Mouse (Mus musculus) sigmoid colon, adult 10 weeks (tissue): Measurements from ENCODE around the gene Mrpl34. TPM values are rescaled to one million over a fixed set of nuclear protein-coding genes. Genes with fewer than 3 reads are reported as not detected.

Experiments used
- polyA plus RNA-seq: library from polyadenylated mRNA; stranded (reverse); fragments of 350-450 nt; fragmentation: Illumina TruSeq; extraction: RNeasy Lipid Tissue Mini Kit (QIAGEN cat#74804); gene quantifications from one replicate; pipeline ENCODE4 v1.2.3, GENCODE M21; 2014; ENCODE audit warnings: low read depth, low replicate concordance

Mrpl34 gene
- 8.3 TPM for polyA plus RNA-seq

DNA sequence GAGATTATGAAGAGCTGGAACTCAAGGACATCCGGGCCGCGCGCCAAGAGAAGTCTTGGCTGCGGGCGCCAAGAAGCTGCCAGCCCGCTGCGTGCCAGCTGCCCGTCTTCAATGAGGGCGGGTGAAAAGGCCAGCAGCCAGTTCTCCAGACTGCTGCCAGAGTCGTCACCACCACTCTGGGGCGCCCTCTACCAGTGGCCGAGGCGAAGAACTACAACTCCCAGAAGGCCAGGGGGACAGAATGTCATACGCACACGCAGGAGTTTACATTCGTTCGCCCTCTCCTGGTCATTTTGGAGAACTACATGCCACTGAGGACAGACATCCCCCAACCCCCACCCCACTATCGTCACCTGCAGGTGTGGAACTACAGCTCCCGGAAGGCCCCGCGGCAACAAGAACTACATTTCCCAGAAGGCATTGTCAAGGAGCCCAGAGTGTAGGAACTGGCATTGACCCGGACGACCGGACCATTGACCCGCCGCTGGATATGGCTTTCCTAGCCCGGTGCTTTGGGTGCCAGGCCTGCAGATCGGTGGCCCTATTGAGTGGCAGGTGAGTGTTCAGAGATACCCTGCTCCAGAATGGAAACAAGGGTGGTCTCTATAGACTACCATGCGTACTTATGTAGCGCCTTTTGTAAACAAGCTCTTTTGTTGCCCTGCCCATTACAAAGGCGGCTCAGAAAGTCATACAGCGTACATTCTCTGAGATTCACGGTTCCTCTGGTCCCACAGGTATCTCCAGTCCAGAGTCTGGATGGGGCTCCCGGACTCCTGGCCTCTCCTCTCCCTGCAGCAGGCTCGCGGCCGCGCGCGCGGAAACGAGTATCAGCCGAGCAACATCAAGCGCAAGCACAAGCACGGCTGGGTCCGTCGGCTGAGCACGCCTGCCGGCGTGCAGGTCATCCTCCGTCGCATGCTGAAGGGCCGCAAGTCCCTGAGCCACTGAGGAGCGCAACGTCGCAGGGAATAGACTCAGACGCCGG is at the start of gene Mrpl34:
Mrpl34 (plus strand) TSS at position 447 of the 988 bp plus-strand sequence.

DNA sequence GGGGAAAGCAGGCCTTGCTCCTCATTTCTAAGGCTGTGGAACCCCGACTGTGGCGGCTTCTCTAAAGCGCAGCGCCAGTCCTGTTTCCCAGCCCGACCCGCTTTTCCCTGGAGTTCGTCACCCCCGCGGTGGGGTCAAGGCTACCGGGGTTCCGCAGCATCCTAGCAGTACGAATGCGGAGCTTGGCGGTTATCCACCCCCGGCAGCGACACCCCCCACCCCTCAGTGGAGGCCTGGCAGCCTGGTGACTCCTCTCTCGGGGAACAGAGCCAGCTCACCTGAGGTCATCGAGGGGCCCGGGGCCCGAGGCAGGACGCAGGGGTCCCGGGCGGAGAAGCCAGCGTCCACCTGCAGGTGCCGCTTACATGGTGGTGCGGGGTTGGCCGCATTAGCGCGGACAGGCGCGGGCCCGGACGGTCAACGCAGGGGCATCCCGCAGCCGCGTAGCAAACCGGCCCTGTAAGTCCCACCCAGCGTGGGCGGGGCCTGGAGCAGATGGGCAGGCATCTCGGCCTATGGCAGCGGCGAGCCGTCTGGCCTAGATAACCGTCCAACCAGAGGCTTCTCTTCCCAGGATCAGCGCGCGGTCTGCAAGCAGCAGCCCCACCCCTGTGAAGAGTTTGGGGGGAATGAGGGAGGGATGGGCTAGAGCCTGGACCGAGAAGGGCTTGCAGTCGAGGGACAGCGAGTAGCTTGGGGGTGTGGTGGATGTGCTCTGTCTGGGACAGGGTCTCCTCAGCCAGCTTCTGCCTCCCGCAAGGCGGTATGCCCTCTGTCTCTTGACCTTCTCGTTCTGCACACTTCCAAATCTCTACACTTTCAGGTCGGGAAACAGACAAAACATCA is 1.3 kb upstream of the Mrpl34 start, which contains the start of gene Abhd8:
Abhd8 (minus strand) TSS at position 468 of the 846 bp plus-strand sequence.

DNA sequence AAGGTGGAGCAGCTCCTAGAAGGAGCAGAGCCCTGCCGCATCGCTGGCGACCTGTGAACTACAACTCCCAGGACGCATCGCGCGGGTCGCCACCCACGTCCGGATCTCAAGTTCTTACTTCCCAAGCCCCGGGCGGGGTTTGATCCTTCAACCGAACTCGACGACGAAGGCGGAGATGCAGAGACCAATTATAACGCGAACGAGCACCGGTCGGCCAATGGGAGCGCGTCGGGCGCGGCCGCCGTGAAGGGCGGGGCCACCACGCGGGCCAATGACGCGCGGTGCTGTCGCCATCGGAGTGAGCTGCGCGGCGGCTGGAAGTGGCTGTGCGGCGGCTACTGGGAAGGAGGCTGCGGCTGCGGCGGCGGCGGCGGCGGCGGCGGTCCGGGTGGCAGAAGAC is 4.2 kb downstream of the Mrpl34 start, which contains the start of gene Dda1:
Dda1 (plus strand) TSS at position 284 of the 400 bp plus-strand sequence.

DNA sequence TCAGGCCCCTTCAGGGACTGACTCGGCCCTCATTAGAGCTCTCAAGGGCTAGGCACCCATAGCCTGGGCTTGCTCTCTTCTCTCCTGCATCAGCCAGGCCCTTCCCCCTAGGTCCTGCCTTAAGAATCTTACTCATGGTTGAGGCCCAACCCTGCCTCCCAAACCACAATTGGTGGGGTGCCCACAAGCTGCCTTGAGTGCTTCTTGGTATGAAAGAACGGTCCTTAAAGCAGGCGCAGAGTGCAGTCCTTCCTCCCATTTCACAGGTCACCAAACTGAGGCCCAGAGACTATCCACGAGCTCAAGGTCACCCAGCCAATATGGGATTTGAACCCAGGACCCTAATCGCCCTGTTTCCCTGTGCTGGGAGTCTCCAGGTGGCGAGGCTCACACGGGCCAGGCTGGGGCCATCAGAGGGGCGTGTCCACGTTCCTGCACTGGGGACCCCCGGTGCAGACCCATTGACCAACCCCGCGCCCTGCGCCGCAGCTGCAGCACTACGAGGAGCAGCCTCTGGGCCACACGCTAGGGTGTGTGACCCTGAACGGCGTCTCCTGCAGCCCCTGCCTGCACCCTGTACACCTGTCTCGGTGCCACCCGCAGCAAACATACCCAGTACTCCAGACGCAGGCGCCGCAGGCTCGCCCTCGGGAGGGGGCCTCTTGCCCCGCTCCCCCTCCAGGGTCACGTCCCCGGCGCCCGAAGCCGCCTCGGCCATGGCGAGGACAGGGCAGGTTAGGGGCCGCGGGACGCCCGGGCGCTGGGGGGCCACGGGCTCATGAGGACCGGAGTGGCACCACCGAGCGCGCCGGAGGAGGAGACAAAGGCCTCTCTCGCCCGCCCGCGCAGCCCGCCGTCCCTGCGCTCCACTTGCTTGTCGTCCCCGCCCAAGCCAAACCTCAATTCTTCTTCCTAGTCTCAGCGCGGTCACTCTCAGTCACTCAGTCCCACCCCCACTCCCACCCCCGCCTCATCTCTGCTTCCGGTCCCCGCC is 20.7 kb downstream of the Mrpl34 start, which contains the start of gene Ano8:
Ano8 (minus strand) TSS at position 822 of the 994 bp plus-strand sequence.

DNA sequence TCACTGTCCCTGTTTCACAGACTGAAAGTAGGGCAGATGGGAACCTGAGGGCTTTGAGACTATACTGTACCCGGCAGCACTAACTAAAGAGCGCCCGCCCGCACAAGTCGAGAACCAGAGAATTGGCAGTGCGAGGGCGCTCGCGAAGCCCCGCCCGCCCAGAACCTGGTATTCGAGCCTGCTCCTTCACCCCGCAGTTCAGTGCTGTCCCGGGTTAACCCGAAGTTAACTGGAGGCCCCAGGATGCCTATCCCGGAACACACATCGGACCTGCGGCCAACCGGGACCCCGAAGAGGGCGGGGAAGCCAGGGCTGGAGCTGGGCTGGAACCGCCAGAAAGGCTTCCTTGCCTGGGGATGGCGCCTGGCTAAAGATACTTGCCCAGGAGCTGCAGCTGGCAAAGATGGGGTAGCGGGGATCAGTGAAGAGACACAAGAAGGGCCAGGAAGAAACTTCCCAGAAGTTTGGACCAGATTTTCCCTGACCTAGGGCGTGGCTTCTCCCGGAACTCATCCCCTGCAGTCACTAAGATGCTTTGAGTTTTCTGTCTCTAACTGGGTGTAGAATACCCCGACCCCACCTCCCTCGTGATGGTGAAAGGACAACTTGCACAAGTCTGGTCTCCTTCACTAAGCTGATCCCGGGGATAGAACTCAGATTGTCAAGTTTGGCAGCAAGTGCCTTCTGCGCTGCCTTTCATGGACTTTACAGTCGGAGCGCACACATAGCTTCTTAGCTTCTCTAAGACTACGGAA is 23.1 kb downstream of the Mrpl34 start, which contains the start of gene Gtpbp3:
Gtpbp3 (plus strand) TSS at position 413 of the 755 bp plus-strand sequence.

DNA sequence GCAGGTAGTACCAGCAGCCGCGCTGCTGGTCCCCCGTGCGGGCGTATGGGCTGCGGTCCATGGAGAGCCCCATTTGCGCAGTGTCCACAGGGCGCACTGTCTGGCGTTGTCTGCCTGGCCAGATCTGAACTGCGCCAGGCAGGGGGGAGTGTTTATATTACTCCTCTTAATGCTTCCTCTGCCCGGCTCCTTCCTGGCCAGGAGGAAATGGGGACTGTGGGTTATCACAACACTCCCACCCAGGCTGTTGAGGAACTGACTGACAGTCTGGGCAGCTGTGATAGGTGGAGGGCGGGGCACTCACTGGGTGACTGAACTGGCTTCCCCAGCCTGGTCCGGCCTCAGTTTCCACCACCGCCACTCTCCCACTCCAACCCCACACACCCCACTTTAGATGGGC is 46.9 kb downstream of the Mrpl34 start, which contains the start of gene Plvap:
Plvap (minus strand) TSS at position 109 of the 400 bp plus-strand sequence.

Other genes starting within 250 kb of the Mrpl34 start
- 3.0 TPM for gene Myo9b, start 192.2 kb upstream of the Mrpl34 start, polyA plus RNA-seq
- gene Haus8, start 192.0 kb upstream of the Mrpl34 start, polyA plus RNA-seq, result 5.1 TPM
- gene Use1, start 98.1 kb upstream of the Mrpl34 start, polyA plus RNA-seq, result 3.3 TPM
- 4.4 TPM for gene Ocel1, start 93.7 kb upstream of the Mrpl34 start, polyA plus RNA-seq
- 3.3 TPM for gene Nr2f6, start 83.0 kb upstream of the Mrpl34 start, polyA plus RNA-seq
- 1.1 TPM for gene Ushbp1, start 69.2 kb upstream of the Mrpl34 start, polyA plus RNA-seq
- 9.8 TPM for gene Babam1, start 68.1 kb upstream of the Mrpl34 start, polyA plus RNA-seq
- 1.8 TPM for gene Ankle1, start 58.9 kb upstream of the Mrpl34 start, polyA plus RNA-seq
- 0.32 TPM for gene Abhd8, start 1.3 kb upstream of the Mrpl34 start, polyA plus RNA-seq
- 2.8 TPM for gene Dda1, start 4.2 kb downstream of the Mrpl34 start, polyA plus RNA-seq
- gene Ano8, start 21.0 kb downstream of the Mrpl34 start, polyA plus RNA-seq, result 2.6 TPM
- gene Gtpbp3, start 23.1 kb downstream of the Mrpl34 start, polyA plus RNA-seq, result 2.2 TPM
- 2.2 TPM for gene Plvap, start 46.8 kb downstream of the Mrpl34 start, polyA plus RNA-seq
- gene Ccdc194, start 60.8 kb downstream of the Mrpl34 start, polyA plus RNA-seq, result not detected
- 1.5 TPM for gene Bst2, start 72.5 kb downstream of the Mrpl34 start, polyA plus RNA-seq
- gene Mvb12a, start 78.0 kb downstream of the Mrpl34 start, polyA plus RNA-seq, result 3.3 TPM
- gene Tmem221, start 93.9 kb downstream of the Mrpl34 start, polyA plus RNA-seq, result not detected
- not detected for gene Nxnl1, start 101.6 kb downstream of the Mrpl34 start, polyA plus RNA-seq
- 2.5 TPM for gene Slc27a1, start 103.9 kb downstream of the Mrpl34 start, polyA plus RNA-seq
- gene Pgls, start 127.2 kb downstream of the Mrpl34 start, polyA plus RNA-seq, result 0.76 TPM
- 1.0 TPM for gene Fam129c, start 132.7 kb downstream of the Mrpl34 start, polyA plus RNA-seq
- 44.9 TPM for gene Colgalt1, start 146.0 kb downstream of the Mrpl34 start, polyA plus RNA-seq
- gene Unc13a, start 206.8 kb downstream of the Mrpl34 start, polyA plus RNA-seq, result 0.35 TPM
- not detected for gene Jak3, start 211.3 kb downstream of the Mrpl34 start, polyA plus RNA-seq
- gene Insl3, start 224.3 kb downstream of the Mrpl34 start, polyA plus RNA-seq, result not detected
- gene B3gnt3, start 236.8 kb downstream of the Mrpl34 start, polyA plus RNA-seq, result 169 TPM